Mouse (Mus musculus) lung, adult 2 months (tissue): ENCODE data around the gene Zfp663.

Experiments used
- CTCF ChIP-seq: fragments of 200-500 bp; IDR thresholded peaks from 2 replicates; pipeline ENCODE4 v1.5.1; 2011; ENCODE audit warnings: mild to moderate bottlenecking, low read length, control low read depth; ENCODE audit not compliant: insufficient read depth
- POLR2A ChIP-seq: fragments of 200-500 bp; IDR thresholded peaks from 2 replicates; pipeline ENCODE4 v1.6.1; 2011; ENCODE audit warnings: low read depth, mild to moderate bottlenecking, control low read depth, low read length, borderline replicate concordance; ENCODE audit errors: extremely low read depth

- no peak for TF ChIP-seq CTCF
- no peak for TF ChIP-seq POLR2A
Observed at GRCm38 (mm10) chr2:165304819-165305218, 63.7 kb downstream of the Zfp663 start.
